Mouse (Mus musculus) lung, postnatal 25 days (tissue): Measurements from ENCODE around the gene Ldb1.

Experiments
- DNase-seq: peaks from one replicate; pipeline ENCODE4 v3.0.0; 2022; ENCODE audit warnings: low spot score

Ldb1 gene

DNA sequence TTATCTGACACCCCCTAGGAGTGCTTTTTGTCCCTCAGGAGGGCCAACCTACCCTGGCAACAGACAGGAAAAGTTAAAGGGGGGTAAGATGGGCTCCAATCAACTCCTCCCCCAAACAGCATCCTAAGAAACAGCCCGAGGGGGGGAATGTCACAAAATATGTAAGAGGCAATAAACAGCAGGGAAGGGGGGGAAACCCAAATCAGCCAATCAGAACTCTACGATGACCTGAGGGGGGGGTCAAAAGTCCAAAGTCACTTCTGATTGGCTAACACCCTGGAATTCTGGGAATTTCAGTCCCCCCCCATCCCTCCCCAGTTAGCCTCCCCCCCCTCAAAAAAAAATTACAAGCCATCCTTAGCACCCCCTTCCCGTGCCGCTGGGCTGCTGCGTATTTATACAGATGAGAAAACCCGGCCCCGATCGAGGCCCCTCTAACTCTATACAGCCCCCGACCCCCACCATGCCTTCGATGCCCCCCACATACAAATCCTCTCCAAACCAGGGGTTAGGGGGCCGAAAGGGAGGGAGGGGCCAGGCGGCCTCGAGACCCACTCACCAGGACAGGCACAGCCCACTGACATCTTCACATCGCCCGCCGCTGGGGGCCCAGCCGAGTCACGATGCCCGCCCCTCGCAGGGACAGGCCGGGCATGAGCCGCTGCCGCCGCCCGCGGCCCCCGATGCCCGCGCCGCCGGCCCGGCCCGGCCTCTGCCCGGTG is 582 bp downstream of the Ldb1 start, which contains the start of gene Pprc1:
Gene Pprc1, plus strand, starts transcription at position 616 of the 722 bp plus-strand sequence.
- peak; percentile 64 for DNase-seq

DNA sequence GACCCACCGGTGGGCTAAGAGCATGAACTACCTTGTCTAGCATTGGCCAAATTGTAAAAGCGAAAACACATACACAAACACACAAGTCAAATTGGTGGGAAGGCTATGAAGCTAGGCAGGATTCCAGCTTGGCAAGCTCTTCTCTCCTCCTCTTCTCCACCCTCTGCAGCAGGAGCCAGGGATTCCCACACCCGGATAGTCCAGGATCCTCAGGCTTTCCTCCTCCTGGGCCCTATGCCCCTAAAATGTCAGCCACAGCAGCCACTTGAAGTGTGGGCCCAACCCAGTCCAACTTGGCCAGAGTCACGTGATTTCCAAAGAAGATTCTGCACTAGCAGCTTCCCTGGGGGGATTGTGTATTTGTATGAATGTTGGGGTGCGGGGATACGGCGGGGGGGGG is 1.6 kb downstream of the Ldb1 start:
- DNase-seq: peak; percentile 39

DNA sequence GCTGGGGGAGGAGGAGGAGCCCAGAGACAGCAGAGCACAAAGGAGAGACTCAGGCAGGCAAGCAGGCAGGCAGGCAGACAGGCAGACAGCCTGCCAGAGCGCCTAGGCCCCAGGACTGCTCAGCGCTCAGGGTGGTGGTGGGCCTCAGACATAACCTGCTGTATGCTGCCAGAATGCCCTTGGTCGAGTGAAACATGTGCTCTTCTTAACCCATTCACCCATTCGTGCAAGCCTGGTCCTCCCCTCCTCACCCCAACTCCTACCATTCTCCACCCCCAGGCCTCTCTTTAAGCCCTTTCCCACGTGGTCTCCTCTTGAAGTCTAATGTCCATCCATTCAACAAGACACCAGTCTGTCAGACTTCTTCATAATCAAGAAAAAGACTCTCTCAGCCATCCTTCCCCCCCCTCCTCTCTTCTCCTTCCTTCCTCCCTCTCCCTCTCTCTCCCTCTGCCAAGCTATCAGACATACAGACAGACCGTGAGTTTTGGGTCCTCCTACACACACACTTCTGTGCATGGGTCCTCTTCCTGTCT is 2.5 kb downstream of the Ldb1 start:
- peak; percentile 33 for DNase-seq

DNA sequence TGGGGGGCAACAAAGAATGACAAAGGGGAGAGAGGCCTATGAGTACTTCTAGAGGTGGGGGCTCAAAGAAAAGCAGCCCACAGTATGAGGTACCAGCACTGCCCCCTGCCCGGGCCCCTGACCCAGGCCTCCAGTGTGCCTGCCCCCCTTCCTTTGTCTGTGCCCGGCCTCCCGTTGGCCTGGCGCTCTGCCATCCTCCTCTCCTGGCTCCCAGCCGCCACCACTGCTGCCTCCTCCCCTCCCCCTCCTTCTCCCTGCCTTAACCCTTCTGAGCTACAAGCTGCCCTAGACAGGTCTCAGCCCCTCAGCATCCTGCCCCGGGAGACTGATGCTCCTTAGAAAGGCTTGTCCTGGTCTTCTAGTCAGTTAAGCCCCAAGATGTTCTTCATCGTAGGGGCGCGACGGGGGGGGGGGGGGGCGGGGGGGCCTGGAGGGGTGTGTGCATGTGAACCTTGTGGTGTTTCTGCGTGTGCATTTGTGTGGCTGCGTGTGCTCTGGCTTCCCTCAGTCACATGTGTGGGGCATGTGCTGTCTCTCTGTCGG is 3.0 kb downstream of the Ldb1 start:
- DNase-seq: peak; percentile 82

DNA sequence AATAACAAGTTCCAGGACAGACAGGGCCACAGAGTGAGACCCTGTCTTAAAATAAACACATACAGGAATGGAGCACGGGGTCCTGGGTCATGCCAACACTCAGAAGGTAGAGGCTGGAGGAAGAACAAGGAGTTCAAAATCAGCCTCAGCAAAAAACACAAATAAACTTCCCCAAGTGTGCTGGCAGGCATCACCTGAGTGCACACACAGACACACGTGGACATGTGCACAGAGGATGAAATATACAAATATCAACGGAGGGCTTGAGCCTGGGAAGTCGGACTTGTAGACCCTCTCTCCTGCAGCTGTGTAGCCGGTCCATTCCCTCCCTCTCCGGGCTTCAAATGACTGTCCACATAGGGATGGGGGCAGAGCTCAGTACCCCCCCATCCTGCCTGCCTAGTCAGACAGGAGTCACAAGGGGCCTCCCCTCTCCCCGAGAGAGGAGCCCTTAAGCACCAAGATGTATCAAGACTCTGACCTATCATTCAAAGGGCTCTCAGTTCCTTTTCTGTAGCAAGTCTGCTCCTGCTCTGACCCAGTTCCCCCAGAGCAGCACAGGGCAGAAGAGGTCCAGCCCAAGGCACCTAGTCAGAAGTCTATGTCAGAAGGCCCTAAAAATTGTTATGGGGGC is 3.6 kb downstream of the Ldb1 start:
- no peak for DNase-seq

DNA sequence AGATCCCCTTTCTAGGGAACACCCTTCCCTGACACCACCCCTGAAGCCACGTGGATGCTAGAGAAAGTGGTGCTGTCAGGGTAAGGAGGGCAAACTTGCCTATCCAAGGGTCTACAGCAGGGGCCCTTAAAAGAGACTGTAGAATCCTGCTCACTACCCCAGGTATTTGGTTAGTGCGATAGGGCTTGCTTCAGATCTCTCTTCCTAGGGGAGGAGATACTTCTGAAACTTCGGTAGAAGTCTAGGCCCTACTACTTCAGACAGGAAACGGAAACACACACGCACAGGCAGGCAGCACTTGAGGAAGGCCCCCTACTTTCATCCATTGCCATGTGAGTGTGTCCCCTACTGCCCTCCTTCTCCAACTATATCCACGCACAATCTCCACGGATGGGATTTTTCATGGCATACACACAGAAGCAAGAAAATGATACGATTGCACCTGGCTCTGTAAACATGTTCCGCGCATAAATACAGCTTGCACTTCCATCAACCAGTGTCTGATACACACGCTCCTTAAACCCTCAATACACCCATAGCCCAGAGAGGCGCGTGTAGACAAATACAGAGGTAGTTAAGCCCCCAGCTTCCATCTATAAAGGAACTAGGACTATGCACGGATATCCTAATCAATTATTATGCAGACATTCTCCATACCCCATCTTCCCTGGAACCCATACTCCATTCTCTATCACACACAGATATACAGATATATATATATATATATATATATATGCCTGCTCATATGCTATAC is 4.7 kb downstream of the Ldb1 start:
- DNase-seq: peak; percentile 24

DNA sequence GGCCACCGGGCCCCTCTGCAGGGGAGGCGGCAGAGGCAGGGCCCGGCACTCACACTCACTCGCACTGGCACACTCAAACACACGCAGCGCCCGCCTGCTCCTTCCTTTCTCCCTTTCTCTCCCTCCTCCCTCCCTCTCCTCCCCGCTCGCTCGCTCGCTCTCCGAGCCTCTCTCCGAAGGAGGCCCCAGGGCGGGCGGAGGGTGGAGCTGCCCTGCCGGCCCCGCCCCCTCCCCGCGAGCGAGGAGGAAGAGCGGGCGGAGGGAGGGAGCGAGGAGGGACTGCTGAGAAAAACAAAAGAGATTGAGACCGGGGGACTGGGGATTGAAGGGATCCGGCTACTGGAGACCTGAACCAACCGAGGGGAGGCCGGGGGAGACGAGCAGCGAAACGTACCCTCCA is 5.5 kb downstream of the Ldb1 start:
- peak; percentile 91 for DNase-seq

DNA sequence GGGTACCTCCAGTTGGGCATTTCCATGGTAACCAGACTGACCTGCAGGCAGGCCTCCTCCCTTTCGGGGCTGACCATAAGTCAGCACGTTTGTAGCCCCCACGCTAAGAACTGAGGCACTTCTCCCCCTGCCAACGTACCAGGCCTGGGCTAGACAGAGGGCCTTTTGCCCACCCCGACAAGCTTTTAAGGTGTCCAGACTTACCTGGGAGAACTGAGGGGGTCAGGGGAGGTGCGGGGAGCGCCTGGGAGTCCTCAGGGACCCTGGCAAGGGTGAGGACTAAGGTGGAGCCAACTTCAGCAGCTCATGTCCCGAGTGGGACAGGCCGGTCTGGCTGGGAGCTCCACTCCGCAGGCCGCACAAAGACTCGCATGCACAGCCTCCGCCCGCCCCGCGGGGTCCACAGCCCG is 6.2 kb downstream of the Ldb1 start:
- no peak for DNase-seq

DNA sequence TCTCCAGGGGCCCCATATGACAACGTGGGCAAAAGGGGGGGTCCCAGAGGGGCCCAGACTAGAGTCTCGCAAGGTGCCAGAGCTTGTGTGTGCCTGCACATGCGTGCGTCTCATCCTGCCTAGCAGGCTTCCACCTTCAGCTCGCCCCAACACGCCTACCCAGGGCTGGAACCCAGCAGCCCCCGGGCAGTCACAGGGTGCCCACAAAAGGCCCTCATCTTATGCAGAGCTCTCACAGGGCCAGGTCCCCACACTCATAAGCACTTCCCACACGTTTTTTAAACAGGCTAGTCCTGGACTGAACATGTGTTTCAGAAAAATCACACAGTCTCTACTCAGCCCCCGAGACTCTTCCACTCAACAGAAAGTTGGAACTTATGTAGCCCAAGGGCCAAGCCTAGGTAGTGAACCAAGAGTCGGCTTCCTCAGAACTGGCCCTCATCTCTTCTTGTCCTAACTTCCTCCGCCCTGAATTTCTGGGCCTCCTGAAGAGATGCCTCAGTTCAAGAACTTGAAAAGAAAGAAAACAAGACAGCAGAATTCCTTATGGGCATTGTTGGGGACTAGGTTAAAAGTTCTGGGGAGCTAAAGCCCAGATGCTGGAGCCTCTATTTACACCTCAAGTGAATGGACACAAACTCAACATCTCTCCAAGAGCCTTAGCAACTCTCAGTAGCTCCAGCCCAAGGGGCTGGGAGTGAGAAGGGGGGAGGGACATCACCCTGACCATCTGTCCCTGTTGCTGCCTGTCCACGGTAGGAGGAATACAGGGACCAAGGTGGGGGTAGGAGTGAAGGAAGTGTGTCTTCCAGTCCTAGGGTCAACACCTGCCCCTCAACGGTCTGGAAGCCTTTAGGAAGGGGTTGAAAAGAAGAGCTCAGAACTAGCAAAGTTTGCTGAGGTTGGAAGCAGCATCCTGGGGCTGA is 6.8 kb downstream of the Ldb1 start:
- DNase-seq: no peak

DNA sequence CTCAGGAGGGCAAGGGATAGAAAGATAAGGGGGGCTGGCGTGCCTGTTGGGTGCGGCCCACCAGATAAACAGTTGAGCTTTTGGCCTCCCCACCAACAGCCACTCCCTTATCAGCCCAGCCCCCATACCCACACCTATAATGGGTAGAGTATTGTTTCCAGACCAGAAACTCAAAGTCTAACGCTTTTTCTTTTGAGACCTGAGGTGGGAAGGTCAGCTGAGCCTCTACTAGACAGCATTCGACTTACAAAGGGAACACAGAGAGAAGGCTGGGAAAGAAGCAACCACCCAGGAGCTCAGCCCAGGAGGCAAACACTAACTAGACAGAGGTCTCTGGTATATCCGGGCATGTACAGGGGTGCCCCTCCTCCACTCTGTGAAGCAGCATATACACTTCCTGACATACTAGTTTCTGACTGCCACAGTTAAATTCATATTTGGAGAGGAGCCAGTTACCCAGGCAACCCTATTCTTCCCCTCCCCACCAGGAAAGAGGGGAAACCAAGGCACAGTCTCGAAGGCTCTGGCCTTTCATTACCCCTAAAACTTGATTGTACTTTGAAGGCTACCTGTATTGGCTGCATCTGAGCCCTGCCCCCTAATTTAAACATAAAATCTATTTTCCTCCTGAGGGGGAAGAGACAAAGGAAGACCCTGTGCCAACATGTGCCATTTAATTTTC is 7.6 kb downstream of the Ldb1 start:
- peak; percentile 32 for DNase-seq

DNA sequence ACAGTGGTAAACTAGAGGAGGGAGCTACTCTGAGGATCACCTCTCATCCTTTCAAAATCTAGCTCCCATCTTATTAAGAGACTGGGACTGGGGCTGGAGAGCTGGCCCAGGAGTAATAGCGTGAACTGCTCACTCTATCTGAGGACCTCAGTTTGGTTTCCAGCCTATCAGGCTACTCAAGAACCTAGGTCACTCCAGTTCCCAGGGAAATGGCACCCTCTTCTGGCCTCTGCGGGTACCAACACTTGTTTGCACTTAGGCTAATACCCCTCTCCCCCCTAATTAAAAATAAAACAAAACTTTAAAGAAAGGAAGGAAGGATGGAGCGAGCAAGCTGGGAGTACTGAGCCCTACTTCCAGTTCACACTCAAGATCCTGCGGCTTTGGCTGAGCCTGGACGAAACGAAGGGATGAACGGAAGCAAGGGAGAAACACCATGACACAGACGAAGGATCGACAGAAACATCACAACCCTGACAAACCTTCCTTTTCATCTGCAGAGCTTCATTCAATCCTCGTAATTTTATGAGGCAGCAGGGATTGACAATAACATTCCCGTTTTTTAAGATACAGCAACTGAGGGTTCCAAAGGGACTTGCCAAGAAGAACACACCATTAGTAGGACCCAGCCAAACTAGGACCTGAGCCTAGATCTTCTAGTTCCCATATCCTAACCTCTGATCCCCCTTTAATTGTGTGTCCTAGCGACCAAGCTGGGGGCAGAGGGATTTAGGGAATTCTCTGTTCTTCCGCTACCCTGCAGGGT is 8.4 kb downstream of the Ldb1 start:
- DNase-seq: no peak

DNA sequence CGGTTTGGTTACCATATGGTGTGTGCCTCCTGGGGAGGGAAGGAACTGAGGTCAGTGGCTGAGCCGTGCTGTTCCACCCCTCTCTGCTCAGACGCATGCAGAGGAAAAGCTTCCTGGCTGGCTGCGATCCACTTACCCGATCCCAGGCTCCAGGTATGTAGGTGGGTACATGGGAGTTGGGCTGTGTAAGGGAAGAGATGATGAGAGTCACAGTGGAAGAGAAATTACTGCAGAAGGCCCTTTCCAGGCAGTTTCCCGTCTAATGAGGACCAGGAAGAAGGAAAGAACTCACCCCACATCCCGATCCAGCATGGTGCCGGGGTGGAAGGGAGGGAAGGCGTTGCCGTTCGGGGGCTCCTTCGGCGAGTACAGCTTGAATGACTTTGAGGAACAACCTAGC is 9.0 kb downstream of the Ldb1 start:
- no peak for DNase-seq

DNA sequence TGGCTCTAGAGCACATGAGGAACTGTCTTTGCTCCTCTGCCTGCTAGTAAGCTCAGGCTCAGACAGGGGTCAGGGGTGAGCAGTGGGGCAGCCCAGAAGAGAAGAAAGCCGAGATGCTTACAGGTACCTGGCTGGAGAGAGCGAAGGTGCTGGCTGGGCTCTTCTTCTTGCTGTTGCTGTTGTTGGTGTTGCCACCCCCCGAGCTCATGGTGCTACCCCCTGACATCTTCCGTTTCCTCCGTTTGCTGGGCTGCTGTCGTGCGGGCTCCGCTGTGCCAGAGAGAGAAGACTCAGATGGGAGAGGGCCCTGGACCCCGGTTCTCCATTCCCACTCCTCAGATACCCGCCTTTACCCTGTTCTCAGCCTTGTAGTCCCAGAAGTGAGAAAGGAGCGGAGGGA is 11.1 kb downstream of the Ldb1 start:
- no peak for DNase-seq

DNA sequence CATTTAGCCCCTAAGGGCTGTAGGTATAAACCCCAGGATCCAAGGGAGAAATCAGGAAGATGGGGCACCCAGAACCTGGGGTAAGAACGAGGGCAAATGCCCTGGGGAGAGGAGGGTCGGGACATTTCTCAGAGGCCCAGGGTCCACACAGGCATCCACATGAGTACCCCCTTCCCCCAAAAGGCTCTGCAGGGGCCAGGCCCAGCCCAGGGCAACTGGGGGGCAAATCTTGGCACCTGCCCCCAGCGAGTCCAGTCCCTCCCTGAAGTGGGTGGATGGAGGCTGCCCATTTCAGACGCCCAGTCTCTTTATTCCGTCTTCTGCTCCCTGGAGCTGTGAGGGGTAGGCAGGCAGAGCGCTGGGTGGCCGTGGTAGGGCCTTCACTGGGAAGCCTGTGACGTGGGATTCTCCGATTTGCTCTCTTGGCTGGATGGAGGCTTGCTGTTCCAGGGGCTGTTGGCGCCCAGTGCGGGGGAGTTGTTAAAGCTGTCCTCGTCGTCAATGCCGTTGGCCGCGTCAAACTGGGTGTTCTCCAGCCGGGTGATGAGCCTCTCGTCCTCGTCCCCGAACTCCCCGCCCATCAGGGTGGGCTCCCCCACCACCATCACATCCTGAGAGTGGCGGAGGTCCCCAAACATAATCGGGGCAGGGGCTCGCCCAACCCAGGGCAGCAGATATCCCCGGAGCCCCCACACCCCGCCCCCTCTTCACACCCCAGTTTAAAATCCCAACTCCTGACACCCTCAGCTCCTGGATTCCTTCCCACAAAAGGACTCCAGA is 12.1 kb downstream of the Ldb1 start:
- DNase-seq: no peak

DNA sequence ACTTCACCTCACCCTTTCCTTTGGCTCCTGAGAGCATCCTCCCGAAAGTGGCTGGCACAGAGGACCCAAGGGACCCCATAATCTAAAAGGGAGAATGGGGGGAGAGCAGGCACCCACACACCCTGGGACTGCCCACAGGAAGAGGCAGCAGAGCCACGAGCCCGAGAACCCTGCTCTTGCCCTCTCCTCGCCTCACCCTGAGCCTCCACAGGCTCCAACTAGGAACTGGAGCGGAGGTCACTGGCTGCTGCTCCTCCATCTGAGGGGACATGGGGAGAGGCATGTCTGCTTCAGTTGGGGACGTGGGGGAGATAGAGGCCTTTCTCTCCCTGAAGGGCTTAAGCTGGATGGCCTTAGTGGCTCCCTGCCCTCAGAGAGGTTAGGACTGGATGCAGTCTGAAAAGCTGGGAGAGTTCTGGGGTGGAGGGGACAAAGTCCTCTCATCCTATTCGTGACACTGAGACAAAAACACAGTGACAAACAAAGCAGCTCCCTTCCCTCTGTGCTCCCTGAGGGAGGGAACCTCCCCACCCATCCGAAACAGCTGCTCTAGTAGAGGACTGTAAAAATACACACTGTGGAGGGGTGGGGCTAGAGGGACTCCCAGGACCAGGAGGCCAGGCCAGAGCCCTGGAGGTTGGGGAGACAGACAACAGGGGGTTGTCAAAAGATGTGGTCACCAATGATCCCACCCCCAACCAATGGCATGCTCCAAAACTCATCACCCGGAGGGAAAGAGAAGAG is 13.2 kb downstream of the Ldb1 start:
- no peak for DNase-seq

DNA sequence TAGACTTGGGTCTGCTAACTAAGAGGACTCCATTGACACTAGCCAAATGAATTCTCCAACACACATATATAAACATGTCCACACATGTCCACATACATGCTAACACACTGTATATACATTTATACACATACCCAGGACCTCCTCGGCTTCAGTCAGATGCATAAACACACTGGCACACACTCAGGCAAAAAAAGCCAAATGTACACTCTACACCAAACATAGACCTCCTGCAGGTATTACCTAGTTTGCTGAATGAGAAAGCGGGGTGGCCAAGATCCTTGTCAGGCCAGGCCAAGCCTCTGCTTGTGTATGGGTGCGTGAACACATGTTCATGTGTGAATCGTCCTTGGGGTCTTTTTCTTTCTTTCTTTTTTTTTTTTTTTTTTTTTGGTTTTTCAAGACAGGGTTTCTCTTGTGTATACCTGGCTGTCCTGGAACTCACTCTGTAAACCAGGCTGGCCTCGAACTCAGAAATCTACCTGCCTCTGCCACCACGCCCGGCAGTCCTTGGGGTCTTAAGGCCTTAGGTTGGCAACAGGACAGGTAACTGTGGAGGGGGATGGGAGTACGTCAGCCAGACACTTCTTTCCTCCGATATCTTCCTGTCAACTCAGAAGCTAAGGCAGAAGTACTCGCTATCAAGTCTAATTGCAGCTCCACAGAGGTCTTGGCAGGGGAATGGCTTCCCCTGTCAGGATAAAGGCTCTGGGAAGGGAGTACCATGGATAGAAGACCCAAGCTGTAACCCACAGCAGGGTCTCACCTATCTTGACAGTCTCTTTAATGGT is 14.6 kb downstream of the Ldb1 start:
- no peak for DNase-seq

DNA sequence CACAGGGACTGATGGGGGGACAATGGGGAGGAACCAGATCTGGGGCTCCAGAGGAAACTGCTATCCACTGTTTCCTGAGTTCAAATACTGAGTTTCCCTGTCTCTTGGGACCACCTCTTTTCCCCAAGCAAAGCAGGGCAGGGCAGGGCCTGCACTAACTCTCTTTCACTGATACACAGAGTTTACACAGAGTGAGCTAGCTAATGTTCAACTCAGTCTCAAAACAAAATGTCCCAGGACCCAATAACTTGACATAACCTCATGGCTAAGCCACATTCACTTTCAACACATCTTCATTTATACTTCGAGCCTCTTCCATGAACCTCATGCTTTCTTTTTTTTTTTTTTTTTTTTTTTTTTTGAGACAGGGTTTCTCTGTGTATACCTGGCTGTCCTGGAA is 15.4 kb downstream of the Ldb1 start:
- no peak for DNase-seq
